Comparison of ENCODE assay signal across 9 mouse cellular contexts in the genomic region with DNA sequence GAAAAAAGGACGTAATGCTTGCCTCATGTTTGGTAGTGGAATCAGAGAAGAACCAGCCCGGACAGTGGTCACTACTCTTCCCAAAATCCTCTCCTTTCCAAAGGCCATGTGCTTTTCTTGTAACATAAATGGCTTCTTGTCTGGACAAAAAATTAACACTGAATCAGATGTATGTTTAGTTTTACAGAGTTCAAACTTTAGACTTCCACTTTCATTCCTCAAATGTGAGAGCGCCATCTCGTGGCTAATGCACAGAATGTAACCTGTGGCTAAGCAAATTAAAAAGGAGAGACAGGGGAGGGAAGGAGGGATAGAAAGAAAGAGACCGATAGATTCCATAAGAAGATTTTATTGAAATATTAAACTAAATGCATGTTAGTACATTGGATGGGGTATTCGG. TPM values are rescaled to one million over a fixed set of nuclear protein-coding genes. Genes with fewer than 3 reads are reported as not detected.
DNase-seq lines count a peak whose midpoint lies in the region; ATAC-seq and TF ChIP-seq lines count a peak whose summit lies in the region.
"Had no signal": no experiment of that assay in that cellular context is flagged by ENCODE, and none has a peak within 500 bp of the region (broad histone marks: within the 10 kb centered on the region; RNA-seq: fewer than 3 reads in every experiment).

No protein-coding gene starts in this region.

- H3K27ac ChIP-seq in gastrocnemius, adult 2 months, result no peak overlapping the region

- TF ChIP-seq POLR2A in brain, embryonic 14.5 days (IDR thresholded peaks at IDR 0.05; ENCODE audit: borderline replicate concordance, extremely low read depth, insufficient read depth, insufficient read length, poor library complexity, severe bottlenecking), result no peak

- H3K4me3 ChIP-seq in gastrocnemius, adult 2 months, result no peak overlapping the region

- DNase-seq in gastrocnemius, adult 2 months, result no peak
- DNase-seq in gastrocnemius, adult 18-20 months (ENCODE audit: low spot score), result no peak
- peak; percentile 69 to 71 for DNase-seq in B cell, adult 2 months
- DNase-seq in brain, embryonic 14.5 days (ENCODE audit: low read depth), result peak; percentile 90
- DNase-seq in frontal cortex, adult 2 months (ENCODE audit: extremely low spot score in 1 of 2, low spot score in 1 of 2), result peak; percentile 11 to 75
- peak; percentile 46 to 76 for DNase-seq in layer of hippocampus, postnatal 14 days (ENCODE audit: low spot score in 2 of 2)
- DNase-seq in right cerebral cortex, postnatal 25 days, result peak; percentile 34

- peak; percentile 73; the same call in 1 of the 2 replicates for ATAC-seq in megakaryocyte-erythroid progenitor cell, adult 5-6 weeks (replicated peaks; ENCODE audit: low FRiP score, low TSS enrichment, poor library complexity, severe bottlenecking)

- intact Hi-C loops in gastrocnemius, adult 2 months (cut with DNase I), result no loop called here

- TF ChIP-seq CTCF in gastrocnemius, adult 2 months (IDR thresholded peaks at IDR 0.05), result peak; percentile 70
- peak; percentile 66; the same call in 1 of the 2 replicates for TF ChIP-seq CTCF in brain, embryonic 14.5 days (IDR thresholded peaks at IDR 0.05; ENCODE audit: borderline replicate concordance, extremely low read depth, insufficient read depth, insufficient read length)

RNA-seq across cellular contexts. Expression of gene 0610040J01Rik, which starts 45.4 kb away (rescaled TPM):
- total RNA-seq in gastrocnemius, adult 2 months (2021), result 10 to 100 TPM in 1 of 2 experiments, 1 to 10 TPM in 1; 5.6 to 11.4 TPM
- total RNA-seq in gastrocnemius, adult 18-20 months (2021), result 10 to 100 TPM; 11.9 to 15.4 TPM
- polyA plus RNA-seq in brain, embryonic 14.5 days (2012; rRNA removed), result 1.8 and 2.0 TPM in 2 replicates
- polyA plus RNA-seq in frontal cortex, adult 2 months (2012; rRNA removed), result 7.7 and 8.1 TPM in 2 replicates
- 1 to 10 TPM; 5.9 to 6.5 TPM for total RNA-seq in layer of hippocampus, postnatal 14 days (2021)
- total RNA-seq in megakaryocyte-erythroid progenitor cell, adult 5-6 weeks (2014; fragmentation: Nextera tagmentation), result 0.24 and 0.42 TPM in 2 replicates
- 0.46 and 1.1 TPM in 2 replicates for total RNA-seq in megakaryocyte-erythroid progenitor cell, adult 5-6 weeks (2017)
- total RNA-seq: G1E had no signal
- polyA plus RNA-seq: G1E had no signal

Comparison
In these comparisons a context has a peak if more than half of its experiments do, and no peak if none do; other contexts are left out.
1. DNase-seq: peak in B cell, adult 2 months (2 of 2), brain, embryonic 14.5 days (single experiment), frontal cortex, adult 2 months (2 of 2), layer of hippocampus, postnatal 14 days (2 of 2) and right cerebral cortex, postnatal 25 days (single experiment); none in gastrocnemius, adult 2 months (single experiment) and gastrocnemius, adult 18-20 months (single experiment).